ENCODE assay signal across 9 mouse cellular contexts in the genomic region with DNA sequence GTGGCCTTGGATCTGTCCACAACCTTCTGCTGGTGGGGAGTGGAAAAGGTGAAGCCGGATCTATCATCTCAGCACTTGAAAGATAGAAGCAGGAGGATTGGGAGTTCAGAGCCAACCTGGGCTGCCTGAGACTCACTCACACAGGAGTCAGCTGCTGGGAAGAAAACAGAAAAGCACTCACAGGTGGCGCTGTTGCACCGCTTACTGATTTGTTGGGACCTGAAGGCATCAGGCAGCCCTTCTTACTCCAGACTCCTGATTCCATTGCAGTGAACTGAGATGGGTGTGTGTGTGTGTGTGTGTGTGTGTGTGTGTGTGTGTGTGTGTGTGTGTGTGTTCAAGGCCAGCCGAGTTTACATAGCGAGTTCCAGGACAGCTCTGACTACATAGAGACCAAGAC. TPM values are rescaled to one million over a fixed set of nuclear protein-coding genes. Genes with fewer than 3 reads are reported as not detected.
DNase-seq lines count a peak whose midpoint lies in the region; ATAC-seq and TF ChIP-seq lines count a peak whose summit lies in the region.
"Had no signal": no experiment of that assay in that cellular context is flagged by ENCODE, and none has a peak within 500 bp of the region (broad histone marks: within the 10 kb centered on the region; RNA-seq: fewer than 3 reads in every experiment).

No protein-coding gene starts in this region.

- peak; percentile 75 for TF ChIP-seq CTCF in layer of hippocampus, adult 2 months (conservative IDR thresholded peaks at IDR 0.05)

- no peak for ATAC-seq in granulocyte monocyte progenitor cell, adult 5-6 weeks (replicated peaks; ENCODE audit: poor library complexity, severe bottlenecking)

- no peak overlapping the region for H3K27ac ChIP-seq in layer of hippocampus, adult 2 months
- H3K27ac ChIP-seq: heart, embryonic 15.5 days had no signal

- DNase-seq in 3T3-L1 (ENCODE audit: low read depth, low spot score): peak; percentile 67
- peak; percentile 81 for DNase-seq in CD4-positive, CD25-positive, alpha-beta regulatory T cell, adult 2 months (ENCODE audit: low read depth, low spot score)
- peak; percentile 75 for DNase-seq in brain, adult 2 months (ENCODE audit: low read depth, low spot score)
- peak; percentile 59 for DNase-seq in gastrocnemius, adult 18-20 months (ENCODE audit: low spot score)
- peak; percentile 71 to 83 for DNase-seq in layer of hippocampus, adult 2 months (ENCODE audit: low spot score in 2 of 2)
- peak; percentile 65 for DNase-seq in lung, postnatal 25 days (ENCODE audit: low spot score)
- DNase-seq in spleen, adult 12 weeks (ENCODE audit: low spot score): peak; percentile 56

- H3K4me3 ChIP-seq in layer of hippocampus, adult 2 months: no peak overlapping the region
- H3K4me3 ChIP-seq: heart, embryonic 15.5 days had no signal

RNA-seq across cellular contexts. Expression of a gene that starts 8.6 kb away (rescaled TPM):
- 10 to 100 TPM; 14.4 to 16.3 TPM for total RNA-seq in gastrocnemius, adult 18-20 months (2021)
- 10 to 100 TPM; 11.9 to 16.0 TPM for total RNA-seq in layer of hippocampus, adult 2 months (2021)
- total RNA-seq in granulocyte monocyte progenitor cell, adult 5-6 weeks (2014; fragmentation: Nextera tagmentation): 87.0 and 114 TPM in 2 replicates
- 66.8 and 69.9 TPM in 2 replicates for total RNA-seq in granulocyte monocyte progenitor cell, adult 5-6 weeks (2017)

RNA-seq across cellular contexts. Expression of a gene that starts 19.4 kb away (rescaled TPM):
- total RNA-seq in gastrocnemius, adult 18-20 months (2021): under 1 TPM; 0.41 to 0.85 TPM
- total RNA-seq in layer of hippocampus, adult 2 months (2021): under 1 TPM; 0.54 to 0.77 TPM
- total RNA-seq in granulocyte monocyte progenitor cell, adult 5-6 weeks (2014; fragmentation: Nextera tagmentation): 43.6 and 56.7 TPM in 2 replicates
- total RNA-seq in granulocyte monocyte progenitor cell, adult 5-6 weeks (2017): 18.4 and 18.7 TPM in 2 replicates

RNA-seq across cellular contexts. Expression of a gene that starts 19.7 kb away (rescaled TPM):
- total RNA-seq in gastrocnemius, adult 18-20 months (2021): 1 to 10 TPM in 1 of 2 experiments, under 1 TPM in 1; 0.48 to 1.2 TPM
- 1 to 10 TPM; 3.6 to 4.5 TPM for total RNA-seq in layer of hippocampus, adult 2 months (2021)
- total RNA-seq in granulocyte monocyte progenitor cell, adult 5-6 weeks (2014; fragmentation: Nextera tagmentation): 0.47 TPM in 1 of 2 replicates, not detected in the other
- 1.7 TPM in 1 of 2 replicates, not detected in the other for total RNA-seq in granulocyte monocyte progenitor cell, adult 5-6 weeks (2017)

RNA-seq across cellular contexts. Expression of a gene that starts 44.4 kb away (rescaled TPM):
- total RNA-seq in gastrocnemius, adult 18-20 months (2021): 1 to 10 TPM in 1 of 2 experiments, under 1 TPM in 1; 0.95 to 1.3 TPM
- total RNA-seq in layer of hippocampus, adult 2 months (2021): 1 to 10 TPM; 3.1 to 3.6 TPM
- total RNA-seq in granulocyte monocyte progenitor cell, adult 5-6 weeks (2014; fragmentation: Nextera tagmentation): 2.9 and 4.4 TPM in 2 replicates
- total RNA-seq in granulocyte monocyte progenitor cell, adult 5-6 weeks (2017): 5.1 and 15.0 TPM in 2 replicates

Comparison
In these comparisons a context has a peak if more than half of its experiments do, and no peak if none do; other contexts are left out.
1. RNA of a gene that starts 19.4 kb away (total RNA-seq): 18.4 to 56.7 TPM in granulocyte monocyte progenitor cell, adult 5-6 weeks; 0.41 to 0.85 TPM in gastrocnemius, adult 18-20 months and 0.54 to 0.77 TPM in layer of hippocampus, adult 2 months; every median in the first group is over 10 times any median in the second.
2. Peak in every context shown above with its lines, with median percentiles within 50 percentile points of each other: DNase-seq.